Mouse (Mus musculus) lung, adult 2 months (tissue): Measurements from ENCODE around the gene Rap1gap. TPM values are rescaled to one million over a fixed set of nuclear protein-coding genes. Genes with fewer than 3 reads are reported as not detected.

Source experiments
- DNase-seq: peaks from one replicate; pipeline ENCODE4 v3.0.0; 2022
- H3K4me1 ChIP-seq: fragments of 200-500 bp; 2 replicates; pipeline ENCODE4 v1.6.1; 2011; ENCODE audit warnings: low read length; ENCODE audit not compliant: control insufficient read depth, insufficient read depth
- H3K4me3 ChIP-seq: fragments of 200-500 bp; replicated peaks from 2 replicates; pipeline ENCODE3; 2011; ENCODE audit warnings: low read depth, mild to moderate bottlenecking, control low read depth, low read length; ENCODE audit errors: extremely low read depth
- CTCF ChIP-seq: fragments of 200-500 bp; IDR thresholded peaks from 2 replicates; pipeline ENCODE4 v1.5.1; 2011; ENCODE audit warnings: mild to moderate bottlenecking, low read length, control low read depth; ENCODE audit not compliant: insufficient read depth
- POLR2A ChIP-seq: fragments of 200-500 bp; IDR thresholded peaks from 2 replicates; pipeline ENCODE4 v1.6.1; 2011; ENCODE audit warnings: low read depth, mild to moderate bottlenecking, control low read depth, low read length, borderline replicate concordance; ENCODE audit errors: extremely low read depth
- WGBS: fragments of 180-500 bp; shearing (Covaris S2); methylation state at CpG from one replicate; pipeline ENCODE4 v1.1.7; 2018; 5-methylcytosine and 5-hydroxymethylcytosine counted together
- polyA plus RNA-seq: library from polyadenylated mRNA; depleted of rRNA; stranded (reverse); fragments of >200 nt; gene quantifications from 2 replicates; pipeline ENCODE4 v1.2.3, GENCODE M21; 2012

The Rap1gap gene
- polyA plus RNA-seq, 1 experiment, result 68.3 TPM

- TF ChIP-seq POLR2A, result no peak
- TF ChIP-seq CTCF, result no peak
- DNase-seq, result no peak
- H3K4me3 ChIP-seq, result no peak overlapping the region
- peaks cover 3% of the 10 kb centered on the region; the same call in 1 of the 2 replicates for H3K4me1 ChIP-seq
- 87% methylated on average over 9 of the region's 9 CpGs for whole genome bisulfite sequencing
These were observed 82.6 kb downstream of the Rap1gap start for GRCm38 (mm10) chr4:137747091-137747490.

- Histone ChIP-seq H3K4me3 (no peak overlapping the region), H3K4me1 (peaks cover 3% of the 10 kb centered on the region; the same call in 1 of the 2 replicates)
- TF ChIP-seq POLR2A (no peak), CTCF (no peak)
- DNase-seq, result no peak
- WGBS, result 75% methylated on average over 5 of the region's 5 CpGs
These were observed 83.1 kb downstream of the Rap1gap start for GRCm38 (mm10) chr4:137747590-137747989.

GRCm38 (mm10) chr4:137748726-137749125 lies 84.2 kb downstream of the Rap1gap start:
- H3K4me3 ChIP-seq, result no peak overlapping the region
- peaks cover 3% of the 10 kb centered on the region; the same call in 1 of the 2 replicates for H3K4me1 ChIP-seq
- no peak for DNase-seq
- WGBS, result 68% methylated on average over 4 of the region's 4 CpGs
- TF ChIP-seq POLR2A, result no peak
- no peak for TF ChIP-seq CTCF

GRCm38 (mm10) chr4:137749680-137750079 lies 85.2 kb downstream of the Rap1gap start:
- WGBS, result 46% methylated on average over 9 of the region's 9 CpGs
- DNase-seq, result no peak
- Histone ChIP-seq H3K4me3 (no peak overlapping the region), H3K4me1 (peaks cover 3% of the 10 kb centered on the region; the same call in 1 of the 2 replicates)
- TF ChIP-seq CTCF (no peak), POLR2A (no peak)

GRCm38 (mm10) chr4:137750121-137750520 lies 85.6 kb downstream of the Rap1gap start:
- DNase-seq, result no peak
- TF ChIP-seq POLR2A, result no peak
- peaks cover 3% of the 10 kb centered on the region; the same call in 1 of the 2 replicates for H3K4me1 ChIP-seq
- no peak overlapping the region for H3K4me3 ChIP-seq
- WGBS, result 25% methylated on average over 9 of the region's 9 CpGs

GRCm38 (mm10) chr4:137751310-137751709 lies 86.8 kb downstream of the Rap1gap start:
- 66% methylated on average over 8 of the region's 8 CpGs for WGBS
- DNase-seq, result no peak
- no peak for TF ChIP-seq CTCF
- no peak for TF ChIP-seq POLR2A

GRCm38 (mm10) chr4:137751717-137752116 lies 87.2 kb downstream of the Rap1gap start:
- Histone ChIP-seq H3K4me3 (no peak overlapping the region), H3K4me1 (peaks cover 3% of the 10 kb centered on the region; the same call in 1 of the 2 replicates)
- no peak for DNase-seq
- WGBS, result 47% methylated on average over 9 of the region's 9 CpGs
- TF ChIP-seq CTCF, result no peak
- TF ChIP-seq POLR2A, result no peak

More at GRCm38 (mm10) chr4:137751310-137751709, 86.8 kb downstream of the Rap1gap start:
- Histone ChIP-seq H3K4me3 (no peak overlapping the region), H3K4me1 (peaks cover 3% of the 10 kb centered on the region; the same call in 1 of the 2 replicates)

- DNase-seq, result no peak
- 83% methylated on average over 15 of the region's 15 CpGs for WGBS
- TF ChIP-seq CTCF (no peak), POLR2A (no peak)
- Histone ChIP-seq H3K4me3 (no peak overlapping the region), H3K4me1 (peaks cover 3% of the 10 kb centered on the region; the same call in 1 of the 2 replicates)
These were observed 87.9 kb downstream of the Rap1gap start for GRCm38 (mm10) chr4:137752471-137752870.

- WGBS, result 83% methylated on average over 7 of the region's 7 CpGs
- TF ChIP-seq POLR2A (no peak), CTCF (no peak)
- Histone ChIP-seq H3K4me1 (peaks cover 3% of the 10 kb centered on the region; the same call in 1 of the 2 replicates), H3K4me3 (no peak overlapping the region)
- no peak for DNase-seq
These were observed 88.7 kb downstream of the Rap1gap start for GRCm38 (mm10) chr4:137753199-137753598.

GRCm38 (mm10) chr4:137754446-137754845 lies 89.9 kb downstream of the Rap1gap start:
- DNase-seq, result no peak
- 69% methylated on average over 2 of the region's 2 CpGs for WGBS
- Histone ChIP-seq H3K4me1 (no peaks in the 10 kb centered on the region), H3K4me3 (no peak overlapping the region)
- TF ChIP-seq CTCF (no peak), POLR2A (no peak)

- DNase-seq, result no peak
- TF ChIP-seq POLR2A (no peak), CTCF (no peak)
- H3K4me3 ChIP-seq, result no peak overlapping the region
- WGBS, result 82% methylated on average over 9 of the region's 9 CpGs
- peaks cover 2% of the 10 kb centered on the region; the same call in 1 of the 2 replicates for H3K4me1 ChIP-seq
These were observed 98.4 kb downstream of the Rap1gap start for GRCm38 (mm10) chr4:137762886-137763285.
